Mouse (Mus musculus) mesoderm, embryonic 11.5 days (tissue): ENCODE measurements around the gene Vwa7.
A peak's percentile ranks its signal among the peaks of the same experiment; 100 is the strongest.
"Not testable (repeated sequence)": the region's sequence is repeated elsewhere in the genome, so short reads cannot be mapped to it uniquely, and the experiment has no call there.

ENCODE experiments used
- DNase-seq: peaks from one replicate; pipeline ENCODE4 v3.0.0-alpha.2; 2012; ENCODE audit warnings: low read depth, low spot score

Gene Vwa7

GRCm38 (mm10) chr17:35016376-35016775, at the start of gene Vwa7:
Gene Vwa7 (plus strand): TSS chr17:35016579.
- no peak for DNase-seq

GRCm38 (mm10) chr17:34969822-34970221, 46.6 kb upstream of the Vwa7 start, which contains the start of gene Gm20481:
Gene Gm20481 (plus strand): TSS chr17:34969912.
- DNase-seq, result not testable (repeated sequence)

- DNase-seq, result not testable (repeated sequence)
Observed at GRCm38 (mm10) chr17:34970850-34971249, 45.5 kb upstream of the Vwa7 start.

- not testable (repeated sequence) for DNase-seq
Observed at GRCm38 (mm10) chr17:34971694-34972068, 44.7 kb upstream of the Vwa7 start.

- DNase-seq, result peak; percentile 70
Observed at GRCm38 (mm10) chr17:34972069-34972749, 44.2 kb upstream of the Vwa7 start, which contains the start of the genes Hspa1a and Hspa1l. Gene Hspa1a (minus strand): TSS chr17:34972156. Gene Hspa1l (plus strand): TSS chr17:34972703.

- DNase-seq, result no peak
Observed at GRCm38 (mm10) chr17:34975581-34976492, 40.5 kb upstream of the Vwa7 start.

GRCm38 (mm10) chr17:34977000-34977399, 39.4 kb upstream of the Vwa7 start:
- DNase-seq, result no peak

- DNase-seq, result no peak
Observed at GRCm38 (mm10) chr17:34978239-34978638, 38.1 kb upstream of the Vwa7 start.

GRCm38 (mm10) chr17:34979631-34980030, 36.7 kb upstream of the Vwa7 start:
- no peak for DNase-seq

- DNase-seq, result peak; percentile 66
Observed at GRCm38 (mm10) chr17:34980655-34981054, 35.7 kb upstream of the Vwa7 start.

- peak; percentile 92 for DNase-seq
Observed at GRCm38 (mm10) chr17:34981690-34982180, 34.6 kb upstream of the Vwa7 start, which contains the start of gene Lsm2. Gene Lsm2 (plus strand): TSS chr17:34981862.

GRCm38 (mm10) chr17:34982328-34982727, 34.1 kb upstream of the Vwa7 start:
- no peak for DNase-seq

GRCm38 (mm10) chr17:34984218-34984617, 32.2 kb upstream of the Vwa7 start:
- DNase-seq, result peak; percentile 52

- DNase-seq, result no peak
Observed at GRCm38 (mm10) chr17:34994751-34995150, 21.6 kb upstream of the Vwa7 start.

GRCm38 (mm10) chr17:34995192-34995591, 21.2 kb upstream of the Vwa7 start:
- not testable (repeated sequence) for DNase-seq

GRCm38 (mm10) chr17:34995927-34996326, 20.5 kb upstream of the Vwa7 start:
- not testable (repeated sequence) for DNase-seq

- DNase-seq, result no peak
Observed at GRCm38 (mm10) chr17:34996411-34997141, 19.8 kb upstream of the Vwa7 start.

GRCm38 (mm10) chr17:34997142-34997483, 19.3 kb upstream of the Vwa7 start:
- DNase-seq, result no peak

GRCm38 (mm10) chr17:34998526-34999430, 17.6 kb upstream of the Vwa7 start:
- no peak for DNase-seq

GRCm38 (mm10) chr17:34999871-35000716, 16.3 kb upstream of the Vwa7 start:
- DNase-seq, result not testable (repeated sequence)
